Mouse (Mus musculus) adrenal gland, postnatal 36 days (tissue): ENCODE data around the gene Il4ra. TPM values are rescaled to one million over a fixed set of nuclear protein-coding genes. Genes with fewer than 3 reads are reported as not detected.

Source experiments
- DNase-seq, 2 experiments: peaks; one replicate each; pipeline ENCODE4 v3.0.0; 2021; ENCODE audit warnings: mixed read lengths in 1 of 2
- long read RNA-seq, 2 experiments: library from polyadenylated mRNA; stranded (forward); transcript quantifications; one replicate each; pipeline ENCODE4 v2.0.0; 2021; ENCODE audit warnings: borderline sequencing depth in 2 of 2
- total RNA-seq, 2 experiments: library from RNA; stranded (reverse); gene quantifications; 2 replicates each; pipeline ENCODE4 v1.2.3; 2021

The Il4ra gene
- 100 to 1,000 TPM in 1 of 2 experiments, 10 to 100 TPM in 1; 46.6 to 119 TPM for total RNA-seq
- long read RNA-seq, experiment 1, full-length matches to known transcripts = 49 of 151 reads
- long read RNA-seq, experiment 1, partial matches to known transcripts = 58 of 151 reads
- long read RNA-seq, experiment 1, other reads (novel, unspliced or antisense) = 44 of 151 reads
- long read RNA-seq, experiment 2, full-length matches to known transcripts = 9 of 33 reads
- long read RNA-seq, experiment 2, partial matches to known transcripts = 7 of 33 reads
- long read RNA-seq, experiment 2, other reads (novel, unspliced or antisense) = 17 of 33 reads

DNA sequence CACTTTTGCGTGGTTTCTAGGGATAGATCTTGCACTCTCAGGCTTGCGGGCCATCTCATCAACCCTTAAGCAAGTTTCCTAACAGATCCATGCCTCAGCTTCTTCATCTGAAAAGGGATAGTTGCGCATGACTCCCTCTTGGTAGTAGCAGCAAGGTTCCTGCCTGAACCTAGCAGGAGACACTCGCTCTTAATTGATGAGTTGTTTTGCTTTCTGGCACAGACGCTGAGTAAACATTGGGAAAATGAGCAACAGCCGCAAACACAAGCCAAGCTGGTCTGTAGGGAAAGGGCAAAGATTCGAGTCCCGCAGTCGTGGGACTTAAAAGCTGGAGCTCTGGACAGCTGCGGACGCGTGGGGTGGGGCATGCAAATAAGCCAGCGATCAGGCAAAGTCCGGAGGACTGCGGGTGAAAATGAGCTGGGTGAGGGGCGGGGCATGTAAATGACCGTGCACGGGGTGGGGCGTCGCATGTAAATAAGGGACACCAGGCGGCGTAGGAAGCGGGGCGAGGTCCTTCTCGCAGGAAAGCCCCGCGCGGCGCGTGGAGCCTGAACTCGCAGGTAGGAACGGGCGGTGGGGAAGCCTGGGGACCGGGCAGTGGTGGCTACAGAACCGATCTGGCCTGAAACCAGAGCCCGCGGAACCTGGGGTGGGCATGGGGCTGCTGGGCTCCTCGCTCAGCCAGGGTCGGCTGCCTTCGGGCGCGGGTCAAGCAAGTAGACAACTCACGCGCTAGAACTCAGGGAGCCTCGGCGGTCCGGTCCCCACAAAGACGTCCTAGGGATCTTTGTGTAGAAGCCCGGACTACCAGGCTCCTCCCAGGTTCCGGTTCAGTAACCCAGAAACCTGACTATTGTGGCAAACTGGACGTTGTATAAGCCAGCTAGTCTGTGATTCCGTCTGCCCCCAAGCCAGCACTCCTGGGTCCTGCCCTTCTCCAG is at the start of gene Il4ra:
Il4ra (plus strand) TSS at position 355 of the 944 bp plus-strand sequence.
- peak; percentile 95 to 97 for DNase-seq

GRCm38 (mm10) chr7:125503374-125504092 is 48.4 kb upstream of the Il4ra start:
- DNase-seq = no peak

DNA sequence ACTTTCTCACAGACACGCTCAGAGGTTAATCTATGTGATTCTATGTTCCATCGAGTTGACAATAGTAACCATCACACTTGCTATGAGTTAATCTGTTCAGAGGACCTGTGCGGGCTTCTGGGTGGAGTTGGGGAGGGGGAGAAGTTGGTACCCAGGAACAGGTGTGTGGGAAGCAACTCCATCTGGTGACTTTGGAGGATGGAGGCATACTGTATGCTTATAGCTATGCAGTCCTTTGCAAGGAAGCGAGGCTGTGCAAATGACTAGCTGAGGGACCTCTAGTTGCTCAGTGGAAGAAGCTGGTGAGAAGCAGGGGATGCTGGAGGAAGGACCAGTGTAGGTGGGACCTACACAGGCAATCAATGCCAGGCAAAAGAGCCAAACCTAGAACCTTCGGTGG is 47.3 kb upstream of the Il4ra start:
- no peak for DNase-seq

- no peak for DNase-seq
Observed at GRCm38 (mm10) chr7:125505568-125505967, 46.4 kb upstream of the Il4ra start.

GRCm38 (mm10) chr7:125507279-125507678 is 44.6 kb upstream of the Il4ra start:
- DNase-seq = no peak

GRCm38 (mm10) chr7:125511432-125511831 is 40.5 kb upstream of the Il4ra start:
- DNase-seq = no peak

DNA sequence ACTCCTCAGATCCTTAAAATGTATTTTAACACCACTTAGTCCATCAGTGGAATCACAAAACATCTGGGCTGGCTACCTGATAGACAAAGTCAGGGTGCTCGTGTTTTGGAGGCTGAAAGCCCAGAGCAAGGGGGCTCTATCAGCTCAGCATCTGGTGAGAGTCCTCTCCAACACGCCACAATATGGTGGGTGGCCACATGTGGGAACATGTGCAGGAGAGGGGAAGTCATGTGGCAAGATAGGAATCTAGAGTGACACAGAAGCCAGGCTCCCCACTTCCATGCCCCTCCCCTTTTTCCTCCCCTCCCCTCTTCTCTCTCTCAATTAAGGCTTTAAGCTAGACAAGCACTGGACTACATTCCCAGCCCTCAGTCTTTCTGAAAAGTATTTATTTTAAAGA is 40.1 kb upstream of the Il4ra start:
- no peak for DNase-seq

GRCm38 (mm10) chr7:125515081-125515853 is 36.7 kb upstream of the Il4ra start:
- DNase-seq = no peak

- no peak for DNase-seq
Observed at GRCm38 (mm10) chr7:125516723-125517122, 35.2 kb upstream of the Il4ra start.

GRCm38 (mm10) chr7:125517470-125517869 is 34.5 kb upstream of the Il4ra start:
- DNase-seq = no peak

DNA sequence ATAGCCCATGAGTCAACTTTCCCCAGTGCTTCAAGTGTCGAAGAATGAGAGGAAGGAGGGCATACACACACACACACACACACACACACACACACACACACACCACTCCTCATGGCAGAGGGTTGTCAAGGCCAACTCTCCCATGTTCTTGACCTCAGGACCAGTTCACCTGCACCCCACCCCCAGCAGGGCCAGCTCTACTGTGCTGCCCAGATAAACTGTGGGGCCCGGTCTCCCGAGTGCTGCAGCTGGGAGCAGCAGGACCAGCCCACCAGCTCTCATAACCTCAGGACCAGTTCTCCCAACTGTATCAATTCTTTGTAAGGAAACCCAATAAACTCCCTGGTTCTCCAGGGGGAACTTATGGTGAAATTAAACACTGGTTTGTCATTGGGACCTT is 32.2 kb upstream of the Il4ra start:
- no peak for DNase-seq

DNA sequence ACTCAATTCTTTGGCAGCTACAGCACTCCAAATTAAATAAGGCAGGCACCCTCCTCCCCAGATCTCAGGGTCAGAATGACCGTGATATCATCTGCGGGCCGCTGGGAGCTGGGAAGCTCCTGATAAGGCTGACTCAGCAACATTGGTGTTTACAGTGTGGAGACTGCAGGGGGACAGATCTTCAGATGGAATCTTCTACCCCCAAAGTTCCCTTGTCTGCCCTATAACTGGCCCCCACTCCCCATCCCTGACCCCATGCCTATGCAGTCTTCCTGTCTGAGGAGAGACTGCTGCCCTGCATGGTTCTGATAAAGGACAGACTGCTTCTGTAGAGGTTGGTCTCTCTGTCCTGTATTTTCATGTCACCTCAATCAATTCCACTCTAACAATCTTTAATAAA is 28.9 kb upstream of the Il4ra start:
- peak; percentile 62 to 68 for DNase-seq

DNA sequence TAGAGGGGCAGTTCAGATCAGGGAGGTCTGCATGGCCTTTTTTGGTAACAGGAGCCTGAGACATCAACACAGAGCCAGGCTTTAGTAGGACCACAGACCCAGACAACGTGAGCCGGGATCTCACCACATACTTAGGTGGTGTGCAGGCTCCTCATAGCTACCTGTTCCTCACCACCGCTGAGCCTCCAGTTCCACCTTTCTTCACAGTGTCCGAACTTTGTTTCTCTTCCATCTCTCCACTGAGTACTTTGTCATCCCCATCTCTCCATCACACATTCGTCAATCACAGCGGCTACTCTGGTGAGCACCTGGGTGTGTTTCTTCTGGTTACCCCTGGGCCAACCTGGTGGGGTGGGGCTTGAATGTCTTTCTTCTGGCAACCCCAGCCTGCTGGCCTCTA is 24.7 kb upstream of the Il4ra start:
- no peak for DNase-seq

DNA sequence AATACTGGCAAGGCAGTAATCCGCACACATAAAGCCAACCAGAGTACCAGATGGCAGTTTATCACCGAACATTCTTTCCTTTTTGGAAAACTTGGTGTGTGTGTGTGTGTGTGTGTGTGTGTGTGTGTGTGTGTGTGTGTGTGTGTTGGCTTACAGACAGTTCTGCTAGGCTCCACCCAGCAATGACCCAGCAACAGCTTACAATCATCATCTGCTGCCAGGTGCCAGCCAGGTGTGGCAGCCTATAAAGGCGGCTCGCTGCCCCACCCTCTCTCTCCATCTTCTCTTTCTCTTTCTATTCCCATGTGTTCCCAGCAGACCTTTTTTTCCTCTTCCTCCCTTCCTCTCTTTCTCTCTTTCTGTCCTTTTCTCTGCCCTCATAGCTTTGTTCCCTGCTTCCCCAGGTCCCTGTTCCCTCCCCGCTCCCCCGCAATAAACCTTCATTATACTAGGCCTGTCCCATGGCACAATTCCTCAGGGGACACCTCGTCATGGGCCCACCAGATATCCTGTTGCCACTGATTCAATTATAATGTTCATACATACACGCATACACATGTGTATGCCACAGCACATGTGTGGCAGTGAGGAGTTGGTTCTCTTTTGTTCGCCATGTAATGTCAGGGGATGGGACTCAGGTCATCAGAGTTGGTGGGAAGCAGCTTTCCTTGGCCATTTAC is 23.9 kb upstream of the Il4ra start:
- no peak for DNase-seq

GRCm38 (mm10) chr7:125539351-125539750 is 12.6 kb upstream of the Il4ra start:
- DNase-seq = no peak

- DNase-seq = no peak
Observed at GRCm38 (mm10) chr7:125541026-125541425, 10.9 kb upstream of the Il4ra start.

DNA sequence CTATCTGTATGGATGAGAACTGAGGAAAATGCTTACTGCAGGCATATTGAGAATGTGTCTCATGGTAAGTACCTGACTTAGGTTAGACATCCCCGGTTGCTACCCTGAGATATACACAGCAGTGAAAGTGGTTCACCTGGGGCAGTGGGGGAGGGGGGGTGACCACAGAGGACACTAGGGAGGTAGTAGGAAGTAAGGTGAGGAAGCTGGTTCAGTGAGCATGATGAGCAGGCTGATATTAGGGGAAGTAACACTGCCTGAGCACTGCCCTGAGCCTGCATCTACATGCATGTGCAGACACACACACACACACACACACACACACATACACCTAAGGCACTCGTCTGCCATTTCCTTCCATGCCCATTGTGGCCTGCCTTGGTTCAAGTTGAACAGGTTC is 10.1 kb upstream of the Il4ra start:
- DNase-seq = no peak

DNA sequence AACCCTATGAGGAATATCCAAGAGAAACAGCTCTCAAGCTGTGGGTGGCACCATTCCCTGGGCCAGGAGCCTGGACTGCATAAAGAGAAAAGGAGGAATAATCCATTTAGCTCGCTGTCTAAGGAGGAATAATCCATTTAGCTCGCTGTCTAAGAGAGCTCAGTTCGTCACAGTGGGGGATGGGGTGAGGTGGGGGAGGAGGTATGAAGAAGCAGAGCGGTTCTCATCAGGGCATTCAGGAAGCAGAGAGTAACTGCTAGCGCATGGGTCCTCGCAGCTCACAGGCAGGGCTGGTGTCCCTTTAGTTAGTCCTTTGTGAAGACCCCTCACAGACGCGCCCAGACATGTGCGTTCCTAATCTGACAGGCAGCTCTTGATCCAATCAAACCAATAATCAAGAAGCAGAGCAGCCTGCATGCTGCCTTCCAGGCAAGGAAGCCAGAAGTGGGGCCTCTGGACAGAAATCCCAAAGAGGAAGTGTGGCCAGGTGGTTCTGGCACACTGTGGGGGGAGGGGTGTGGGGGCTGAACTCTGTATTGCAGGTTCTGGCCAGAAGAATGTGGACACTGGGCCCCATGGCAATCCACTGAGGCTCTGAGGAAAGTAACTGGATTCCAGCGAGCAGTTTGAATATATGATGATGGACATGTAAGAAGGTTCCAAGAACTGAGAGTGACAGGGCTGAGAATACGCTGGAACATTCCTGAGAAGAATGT is 9.4 kb upstream of the Il4ra start:
- no peak for DNase-seq

GRCm38 (mm10) chr7:125543497-125543896 is 8.4 kb upstream of the Il4ra start:
- DNase-seq = no peak

DNA sequence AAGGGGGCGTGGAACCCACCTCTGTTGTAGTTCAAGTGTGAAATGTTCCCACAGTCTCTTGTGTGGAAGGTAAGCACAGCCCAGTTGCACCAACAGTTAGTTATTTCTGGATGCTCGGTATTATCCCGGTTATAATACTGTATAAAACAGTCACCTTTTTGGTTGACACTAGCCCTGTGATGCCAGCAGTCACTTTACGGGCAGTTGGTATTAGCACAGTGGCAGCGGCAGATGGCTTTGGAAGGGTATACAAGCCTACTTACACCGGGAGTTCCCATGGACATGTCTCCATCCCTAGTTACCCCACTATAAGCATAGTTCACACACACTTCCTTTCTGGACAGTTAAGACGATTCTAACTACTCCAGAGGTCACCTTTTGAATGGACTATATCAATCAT is 6.6 kb upstream of the Il4ra start:
- no peak for DNase-seq

- no peak for DNase-seq
Observed at GRCm38 (mm10) chr7:125546727-125547126, 5.2 kb upstream of the Il4ra start.
